Mouse (Mus musculus) forebrain, embryonic 12.5 days (tissue): Measurements from ENCODE around the gene Sgk2. TPM values are rescaled to one million over a fixed set of nuclear protein-coding genes. Genes with fewer than 3 reads are reported as not detected.

Source experiments
- polyA plus RNA-seq: library from polyadenylated mRNA; unstranded; fragments of >200 nt; fragmentation: Nextera tagmentation; extraction: Ambion mirVana; gene quantifications from 2 replicates; pipeline ENCODE4 v1.2.1, GENCODE M21; 2016

Gene Sgk2
- polyA plus RNA-seq, 1 experiment from 2014 or later = not detected

Other genes with a start within 250 kb of the Sgk2 start
- gene Srsf6, start 55.8 kb upstream of the Sgk2 start, polyA plus RNA-seq = 266 and 279 TPM in 2 replicates
- 0.11 and 0.82 TPM in 2 replicates for gene L3mbtl1, start 43.9 kb upstream of the Sgk2 start, polyA plus RNA-seq
- gene Ift52, start 30.0 kb downstream of the Sgk2 start, polyA plus RNA-seq = 48.4 and 52.2 TPM in 2 replicates
- gene Mybl2, start 67.4 kb downstream of the Sgk2 start, polyA plus RNA-seq = 41.5 and 44.1 TPM in 2 replicates
- gene Gtsf1l, start 100.5 kb downstream of the Sgk2 start, polyA plus RNA-seq = not detected in 2 replicates
- 27.2 and 31.6 TPM in 2 replicates for gene Tox2, start 215.8 kb downstream of the Sgk2 start, polyA plus RNA-seq